Mouse (Mus musculus): ENCODE results near the gene Pgls.

Pgls gene

GRCm38 (mm10) chr8:71591471-71592373, at the start of gene Pgls:
Pgls (plus strand) TSS chr8:71592176.
- DNase-seq (ENCODE audit: extremely low read depth, low read depth) = peak; percentile 82

- peak; percentile 99 for DNase-seq (ENCODE audit: extremely low read depth, low read depth)
Observed at GRCm38 (mm10) chr8:71542632-71543343, 49.2 kb upstream of the Pgls start, which contains the start of gene Mvb12a. Mvb12a (plus strand) TSS chr8:71542922.

GRCm38 (mm10) chr8:71543755-71544154, 48.2 kb upstream of the Pgls start:
- DNase-seq (ENCODE audit: extremely low read depth, low read depth) = no peak

GRCm38 (mm10) chr8:71545053-71545452, 46.9 kb upstream of the Pgls start:
- DNase-seq (ENCODE audit: extremely low read depth, low read depth) = no peak

- DNase-seq (ENCODE audit: extremely low read depth, low read depth) = no peak
Observed at GRCm38 (mm10) chr8:71547590-71547989, 44.4 kb upstream of the Pgls start.

- no peak for DNase-seq (ENCODE audit: extremely low read depth, low read depth)
Observed at GRCm38 (mm10) chr8:71550754-71551153, 41.2 kb upstream of the Pgls start.

GRCm38 (mm10) chr8:71552770-71553169, 39.2 kb upstream of the Pgls start:
- no peak for DNase-seq (ENCODE audit: extremely low read depth, low read depth)

GRCm38 (mm10) chr8:71554001-71554400, 38.0 kb upstream of the Pgls start:
- DNase-seq (ENCODE audit: extremely low read depth, low read depth) = no peak

GRCm38 (mm10) chr8:71554644-71555043, 37.3 kb upstream of the Pgls start:
- DNase-seq (ENCODE audit: extremely low read depth, low read depth) = no peak

GRCm38 (mm10) chr8:71558071-71558957, 33.7 kb upstream of the Pgls start, which contains the start of gene Tmem221:
Tmem221 (minus strand) TSS chr8:71558871.
- DNase-seq (ENCODE audit: extremely low read depth, low read depth) = no peak

GRCm38 (mm10) chr8:71558958-71559690, 32.9 kb upstream of the Pgls start:
- DNase-seq (ENCODE audit: extremely low read depth, low read depth) = peak; percentile 87

- DNase-seq (ENCODE audit: extremely low read depth, low read depth) = no peak
Observed at GRCm38 (mm10) chr8:71560071-71560470, 31.9 kb upstream of the Pgls start.

GRCm38 (mm10) chr8:71560765-71561164, 31.2 kb upstream of the Pgls start:
- DNase-seq (ENCODE audit: extremely low read depth, low read depth) = no peak

- no peak for DNase-seq (ENCODE audit: extremely low read depth, low read depth)
Observed at GRCm38 (mm10) chr8:71561401-71561800, 30.6 kb upstream of the Pgls start.

- no peak for DNase-seq (ENCODE audit: extremely low read depth, low read depth)
Observed at GRCm38 (mm10) chr8:71562751-71563150, 29.2 kb upstream of the Pgls start.

- no peak for DNase-seq (ENCODE audit: extremely low read depth, low read depth)
Observed at GRCm38 (mm10) chr8:71563992-71564391, 28.0 kb upstream of the Pgls start.

- no peak for DNase-seq (ENCODE audit: extremely low read depth, low read depth)
Observed at GRCm38 (mm10) chr8:71566501-71566900, 25.5 kb upstream of the Pgls start, which contains the start of gene Nxnl1. Nxnl1 (minus strand) TSS chr8:71566601.

- DNase-seq (ENCODE audit: extremely low read depth, low read depth) = no peak
Observed at GRCm38 (mm10) chr8:71567587-71567986, 24.4 kb upstream of the Pgls start.

- DNase-seq (ENCODE audit: extremely low read depth, low read depth) = no peak
Observed at GRCm38 (mm10) chr8:71568387-71568937, 23.5 kb upstream of the Pgls start, which contains the start of gene Slc27a1. Slc27a1 (plus strand) TSS chr8:71568882.

- DNase-seq (ENCODE audit: extremely low read depth, low read depth) = no peak
Observed at GRCm38 (mm10) chr8:71568941-71569340, 23.0 kb upstream of the Pgls start.
